Mouse (Mus musculus) liver, embryonic 14.5 days (tissue): ENCODE results near the gene Fig4.

Source experiments
- CTCF ChIP-seq: IDR thresholded peaks from 2 replicates; pipeline ENCODE4 v1.5.1; 2016; ENCODE audit warnings: antibody characterized with exemption, low read depth, control low read depth
- EP300 ChIP-seq: IDR thresholded peaks from 2 replicates; pipeline ENCODE4 v1.6.1; 2016; ENCODE audit warnings: antibody characterized with exemption, low read depth

DNA sequence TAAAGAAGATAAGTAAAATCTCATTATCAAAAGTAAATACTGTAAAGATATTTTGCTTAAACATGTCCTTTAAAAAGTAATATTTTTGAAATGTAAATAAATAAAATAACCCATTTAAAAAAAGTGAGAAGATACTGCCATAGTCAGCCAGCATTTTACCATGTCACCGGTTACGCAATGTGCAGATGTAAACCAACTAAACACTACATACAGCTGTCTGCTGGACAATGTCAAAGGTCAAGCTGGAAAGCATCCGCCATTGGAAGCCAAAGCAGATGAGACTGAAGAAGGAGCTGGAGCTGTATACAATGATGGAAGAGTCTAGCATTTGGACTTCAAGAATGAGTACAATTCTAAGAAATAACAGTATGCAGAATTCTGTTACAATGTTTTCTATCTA is 15.4 kb downstream of the Fig4 start:
- TF ChIP-seq CTCF = no peak
- TF ChIP-seq EP300 = no peak
